Mouse (Mus musculus): Measurements from ENCODE around the gene Btbd35f10. TPM values are rescaled to one million over a fixed set of nuclear protein-coding genes. Genes with fewer than 3 reads are reported as not detected.
"Not testable (repeated sequence)": the region's sequence is repeated elsewhere in the genome, so short reads cannot be mapped to it uniquely, and the experiment has no call there.

The Btbd35f10 gene
- polyA plus RNA-seq (2015; fragmentation: Nextera tagmentation; extraction: Ambion mirVana), result not detected in 2 replicates

GRCm38 (mm10) chrX:3752785-3753184, at the start of gene Btbd35f10:
Btbd35f10 (minus strand) TSS chrX:3752885.
- H3K9ac ChIP-seq (ENCODE audit: low read length); H3K27ac ChIP-seq (ENCODE audit: low read length); H3K9me3 ChIP-seq (ENCODE audit: control insufficient read depth, low read length); ATAC-seq (ENCODE audit: low read depth); H3K36me3 ChIP-seq (ENCODE audit: control insufficient read depth, insufficient read depth, low read length); H3K4me2 ChIP-seq (ENCODE audit: low read depth, low read length); H3K27me3 ChIP-seq (ENCODE audit: control insufficient read depth, insufficient read depth, low read depth, low read length); H3K4me3 ChIP-seq (ENCODE audit: low read length); H3K4me1 ChIP-seq (replicated peaks; ENCODE audit: control insufficient read depth, insufficient read depth, low read length): not testable (repeated sequence)
- no CpG with 5 or more reads among the region's 3 CpGs for WGBS

Other genes starting within 250 kb of the Btbd35f10 start
- gene Btbd35f18, start 52.7 kb downstream of the Btbd35f10 start, polyA plus RNA-seq (2015; fragmentation: Nextera tagmentation; extraction: Ambion mirVana), result not detected in 2 replicates
- gene Btbd35f16, start 204.1 kb upstream of the Btbd35f10 start, polyA plus RNA-seq (2015; fragmentation: Nextera tagmentation; extraction: Ambion mirVana), result not detected in 2 replicates

Measured in lung, embryonic 16.5 days (tissue).